Mouse (Mus musculus) olfactory bulb, adult 2 months (tissue): ENCODE measurements around the gene Tfap2d. TPM values are rescaled to one million over a fixed set of nuclear protein-coding genes. Genes with fewer than 3 reads are reported as not detected.

Experiments
- H3K27ac ChIP-seq: fragments of 200-500 bp; 2 replicates; pipeline ENCODE4 v1.5.1; 2012; ENCODE audit warnings: low read depth, low read length; ENCODE audit not compliant: insufficient read depth
- H3K4me1 ChIP-seq: fragments of 200-500 bp; 2 replicates; pipeline ENCODE4 v1.6.1; 2012; ENCODE audit warnings: low read length; ENCODE audit not compliant: control insufficient read depth, insufficient read depth
- H3K4me3 ChIP-seq: fragments of 200-500 bp; 2 replicates; pipeline ENCODE4 v1.5.1; 2012; ENCODE audit warnings: mild to moderate bottlenecking, low read depth, low read length, moderate library complexity; ENCODE audit not compliant: insufficient read depth
- CTCF ChIP-seq: fragments of 200-500 bp; IDR thresholded peaks from 2 replicates; pipeline ENCODE4 v1.5.1; 2012; ENCODE audit warnings: low read depth, mild to moderate bottlenecking, low read length, moderate library complexity; ENCODE audit not compliant: insufficient read depth
- POLR2A ChIP-seq: fragments of 200-500 bp; IDR thresholded peaks from 2 replicates; pipeline ENCODE4 v1.6.1; 2012; ENCODE audit warnings: mild to moderate bottlenecking, low read depth, low read length, moderate library complexity; ENCODE audit not compliant: insufficient read depth
- WGBS: fragments of 180-500 bp; shearing (Covaris S2); methylation state at CpG from one replicate; pipeline ENCODE4 v1.1.7; 2018; 5-methylcytosine and 5-hydroxymethylcytosine counted together
- polyA plus RNA-seq: library from polyadenylated mRNA; stranded (reverse); fragments of >200 nt; gene quantifications from 2 replicates; pipeline ENCODE4 v1.2.4, GENCODE M21; 2012; ENCODE audit warnings: low replicate concordance; ENCODE audit not compliant: missing spikeins, insufficient read depth, insufficient read length

Tfap2d gene
- polyA plus RNA-seq, result not detected in 2 replicates

- 10% methylated on average over 6 of the region's 6 CpGs for WGBS
- Histone ChIP-seq H3K4me1 (no peaks in the 10 kb centered on the region), H3K27ac (no peak within 1 kb of the TSS), H3K4me3 (no peak within 1 kb of the TSS)
- TF ChIP-seq CTCF, result no peak
Observed at GRCm38 (mm10) chr1:19102631-19103030, at the start of gene Tfap2d. Gene Tfap2d (plus strand): TSS chr1:19103022.

DNA sequence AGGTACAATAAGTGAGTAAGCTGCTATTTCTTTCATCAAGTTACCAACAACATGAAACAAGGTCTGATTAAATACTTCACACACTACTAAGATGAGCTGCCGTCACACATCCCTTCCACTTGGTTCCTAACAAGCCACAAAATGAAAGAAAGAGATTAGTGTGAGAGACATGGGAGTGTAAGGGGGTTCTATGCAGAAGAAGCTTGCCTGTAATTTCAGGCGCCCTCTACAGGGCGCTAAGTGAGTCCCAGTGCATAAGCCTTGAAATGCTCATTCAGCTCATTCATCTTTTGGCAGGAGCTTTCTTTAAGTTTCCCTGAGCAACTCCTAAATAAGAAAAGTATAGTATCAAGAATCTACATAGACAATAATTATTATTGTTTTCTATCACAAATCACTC, 46.5 kb upstream of the Tfap2d start:
- Histone ChIP-seq H3K4me1 (no peaks in the 10 kb centered on the region), H3K4me3 (no peak overlapping the region), H3K27ac (no peak overlapping the region)
- no peak for TF ChIP-seq POLR2A
- no peak for TF ChIP-seq CTCF
- WGBS, result 14% methylated on average over 3 of the region's 3 CpGs

DNA sequence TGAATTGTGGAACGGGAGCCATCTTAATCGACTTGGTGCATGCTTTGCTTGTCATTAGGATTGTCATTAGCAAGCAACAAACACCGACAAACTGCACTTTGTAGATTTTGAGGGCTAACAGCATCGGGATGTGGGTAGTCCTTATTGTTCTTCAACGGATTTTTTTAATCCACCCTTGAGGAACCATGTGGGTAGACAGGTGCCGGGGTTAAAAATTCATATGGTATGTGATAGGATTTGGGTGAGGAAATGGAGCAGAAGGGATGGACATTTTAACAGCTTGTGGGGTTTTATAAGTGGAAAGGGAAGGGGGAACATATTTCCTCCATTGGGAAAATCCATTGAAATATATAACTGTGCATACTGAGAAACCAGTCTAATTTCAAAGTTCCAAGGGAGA, 46.0 kb upstream of the Tfap2d start:
- no peak for TF ChIP-seq POLR2A
- no peak for TF ChIP-seq CTCF
- no peak overlapping the region for H3K4me3 ChIP-seq
- H3K4me1 ChIP-seq, result no peaks in the 10 kb centered on the region
- no peak overlapping the region for H3K27ac ChIP-seq
- 74% methylated on average over 6 of the region's 6 CpGs for WGBS

DNA sequence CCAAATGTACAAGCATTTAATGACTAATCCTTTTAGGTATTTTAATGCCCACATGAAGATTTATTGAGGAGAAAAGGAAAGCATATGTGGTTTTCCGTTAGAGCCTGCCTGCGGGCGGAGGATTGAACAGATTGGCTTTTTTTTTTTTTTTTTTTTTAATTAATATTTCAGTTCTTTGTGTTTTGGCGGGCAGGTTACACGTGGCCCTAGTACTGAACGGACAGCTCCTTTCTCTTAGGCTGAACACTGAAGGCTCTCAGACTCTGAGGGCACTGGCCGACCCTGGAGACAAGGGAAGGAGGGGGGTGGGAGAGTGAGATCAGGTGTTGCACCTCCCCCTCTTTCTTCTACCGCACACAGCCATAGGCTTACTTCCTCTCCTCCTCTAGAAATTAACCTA, 14.7 kb upstream of the Tfap2d start:
- H3K27ac ChIP-seq, result no peak overlapping the region
- no peaks in the 10 kb centered on the region for H3K4me1 ChIP-seq
- TF ChIP-seq POLR2A (no peak), CTCF (no peak)
- 13% methylated on average over 8 of the region's 8 CpGs for WGBS
- no peak overlapping the region for H3K4me3 ChIP-seq

- TF ChIP-seq POLR2A, result no peak
- TF ChIP-seq CTCF, result no peak
Observed at GRCm38 (mm10) chr1:19096921-19097320, 5.9 kb upstream of the Tfap2d start.

DNA sequence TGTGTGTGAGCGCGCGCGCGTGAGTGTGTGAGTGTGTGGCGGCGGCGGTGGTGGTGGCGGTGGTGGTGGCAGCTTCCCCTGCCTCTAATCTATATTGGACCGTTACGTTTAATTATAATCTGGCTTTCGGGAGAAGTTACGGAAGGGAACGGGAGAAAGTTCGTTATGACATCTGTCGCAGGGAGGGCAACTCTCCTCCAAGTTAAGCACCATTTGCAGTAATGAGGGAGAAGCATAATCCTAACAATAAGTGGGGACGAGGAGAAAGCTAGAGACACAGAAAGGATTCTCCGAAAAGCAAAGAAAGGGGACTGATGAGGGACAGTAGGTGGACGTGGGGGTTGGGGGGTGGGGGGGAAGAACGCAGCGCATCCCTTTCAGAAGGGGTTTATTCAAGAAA, 494 bp downstream of the Tfap2d start:
- Histone ChIP-seq H3K4me3 (no peak overlapping the region), H3K4me1 (no peaks in the 10 kb centered on the region), H3K27ac (no peak overlapping the region)
- no peak for TF ChIP-seq POLR2A
- WGBS, result 2% methylated on average over 21 of the region's 21 CpGs

More at GRCm38 (mm10) chr1:19096921-19097320, 5.9 kb upstream of the Tfap2d start:
- H3K27ac ChIP-seq, result no peak overlapping the region
- WGBS, result 2% methylated on average over 18 of the region's 18 CpGs
- no peaks in the 10 kb centered on the region for H3K4me1 ChIP-seq
- no peak overlapping the region for H3K4me3 ChIP-seq

DNA sequence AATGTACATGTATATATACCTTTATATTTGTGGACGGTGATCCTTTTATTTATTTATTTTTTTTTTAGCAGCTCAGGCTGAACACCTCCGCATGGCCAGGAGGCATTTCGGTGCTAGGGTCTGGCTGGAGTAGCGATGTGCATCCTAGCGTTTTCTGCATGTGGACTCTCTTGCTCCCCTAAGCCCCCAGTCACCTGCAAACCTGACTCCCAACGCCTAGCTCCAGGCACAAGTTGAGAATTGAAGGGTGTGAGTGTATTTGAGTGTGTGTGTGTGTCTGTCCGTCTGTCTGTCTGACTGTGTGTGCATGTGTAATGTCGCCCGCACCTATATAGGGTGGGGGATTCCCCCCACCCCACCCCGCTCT, 937 bp downstream of the Tfap2d start:
- TF ChIP-seq POLR2A (no peak), CTCF (no peak)
- H3K4me3 ChIP-seq, result no peak overlapping the region
- no peaks in the 10 kb centered on the region for H3K4me1 ChIP-seq
- H3K27ac ChIP-seq, result no peak overlapping the region
- 1% methylated on average over 10 of the region's 10 CpGs for WGBS

- no peak overlapping the region for H3K27ac ChIP-seq
- WGBS, result 1% methylated on average over 40 of the region's 40 CpGs
Observed at GRCm38 (mm10) chr1:19104143-19104857, 1.5 kb downstream of the Tfap2d start.

GRCm38 (mm10) chr1:19106401-19106800, 3.6 kb downstream of the Tfap2d start:
- TF ChIP-seq POLR2A (no peak), CTCF (no peak)
- no peak overlapping the region for H3K4me3 ChIP-seq
- H3K27ac ChIP-seq, result no peak overlapping the region
- WGBS, result 4% methylated on average over 4 of the region's 4 CpGs
- H3K4me1 ChIP-seq, result no peaks in the 10 kb centered on the region

More at GRCm38 (mm10) chr1:19104143-19104857, 1.5 kb downstream of the Tfap2d start:
- Histone ChIP-seq H3K4me1 (no peaks in the 10 kb centered on the region), H3K4me3 (no peak overlapping the region)
- TF ChIP-seq POLR2A (no peak), CTCF (no peak)
